Mouse (Mus musculus) neutrophil, adult 65 days (primary cell): ENCODE data around the gene Tnfaip8l2. TPM values are rescaled to one million over a fixed set of nuclear protein-coding genes. Genes with fewer than 3 reads are reported as not detected.

Experiments used
- total RNA-seq: library from RNA; stranded (reverse); gene quantifications from 2 replicates; pipeline ENCODE4 v1.2.4, GENCODE M21; 2023

Gene Tnfaip8l2
- 75.9 and 91.0 TPM in 2 replicates for total RNA-seq

GRCm38 (mm10) chr3:95141952-95142616 is at the start of gene Tnfaip8l2:
Tnfaip8l2 (minus strand) TSS chr3:95142360.

GRCm38 (mm10) chr3:95159987-95160963 is 18.1 kb upstream of the Tnfaip8l2 start, which contains the start of gene Sema6c:
Sema6c (plus strand) TSS chr3:95160457.

GRCm38 (mm10) chr3:95133680-95134101 is 8.5 kb downstream of the Tnfaip8l2 start, which contains the start of the genes Scnm1 and Lysmd1:
Scnm1 (minus strand) TSS chr3:95134011.
Lysmd1 (plus strand) TSS chr3:95134088.

GRCm38 (mm10) chr3:95124246-95124645 is 17.9 kb downstream of the Tnfaip8l2 start, which contains the start of gene Tmod4:
Tmod4 (plus strand) TSS chr3:95124476.

GRCm38 (mm10) chr3:95110911-95111726 is 31.0 kb downstream of the Tnfaip8l2 start, which contains the start of gene Vps72:
Vps72 (plus strand) TSS chr3:95111022.

GRCm38 (mm10) chr3:95106338-95107117 is 35.6 kb downstream of the Tnfaip8l2 start, which contains the start of gene Pip5k1a:
Pip5k1a (minus strand) TSS chr3:95106930.

Other genes starting within 250 kb of the Tnfaip8l2 start
- 13.6 and 15.2 TPM in 2 replicates for gene Selenbp1, start 209.3 kb downstream of the Tnfaip8l2 start, total RNA-seq
- gene Rfx5, start 188.3 kb downstream of the Tnfaip8l2 start, total RNA-seq, result 24.8 and 29.7 TPM in 2 replicates
- gene Pi4kb, start 167.6 kb downstream of the Tnfaip8l2 start, total RNA-seq, result 27.3 and 29.8 TPM in 2 replicates
- 73.8 and 95.6 TPM in 2 replicates for gene Zfp687, start 126.9 kb downstream of the Tnfaip8l2 start, total RNA-seq
- gene Psmd4, start 99.7 kb downstream of the Tnfaip8l2 start, total RNA-seq, result 83.0 and 92.4 TPM in 2 replicates
- 29.0 and 43.7 TPM in 2 replicates for gene Pip5k1a, start 35.4 kb downstream of the Tnfaip8l2 start, total RNA-seq
- gene Vps72, start 31.3 kb downstream of the Tnfaip8l2 start, total RNA-seq, result 25.3 and 27.4 TPM in 2 replicates
- 0.82 and 2.2 TPM in 2 replicates for gene Tmod4, start 17.9 kb downstream of the Tnfaip8l2 start, total RNA-seq
- 42.2 and 43.7 TPM in 2 replicates for gene Scnm1, start 8.3 kb downstream of the Tnfaip8l2 start, total RNA-seq
- 1.7 and 3.5 TPM in 2 replicates for gene Lysmd1, start 8.3 kb downstream of the Tnfaip8l2 start, total RNA-seq
- 1.2 and 1.7 TPM in 2 replicates for gene Sema6c, start 18.1 kb upstream of the Tnfaip8l2 start, total RNA-seq
- 35.0 and 43.7 TPM in 2 replicates for gene Gabpb2, start 75.6 kb upstream of the Tnfaip8l2 start, total RNA-seq
- 256 and 259 TPM in 2 replicates for gene Cdc42se1, start 86.4 kb upstream of the Tnfaip8l2 start, total RNA-seq
- 1.3 and 2.7 TPM in 2 replicates for gene Mllt11, start 89.8 kb upstream of the Tnfaip8l2 start, total RNA-seq
- gene Gm128, start 99.2 kb upstream of the Tnfaip8l2 start, total RNA-seq, result 0.27 and 0.38 TPM in 2 replicates
- not detected in 2 replicates for gene Bnipl, start 108.8 kb upstream of the Tnfaip8l2 start, total RNA-seq
- gene Mindy1, start 139.0 kb upstream of the Tnfaip8l2 start, total RNA-seq, result 188 and 238 TPM in 2 replicates
- 31.3 and 33.0 TPM in 2 replicates for gene Prune1, start 139.7 kb upstream of the Tnfaip8l2 start, total RNA-seq
- 1.5 and 1.7 TPM in 2 replicates for gene Anxa9, start 164.8 kb upstream of the Tnfaip8l2 start, total RNA-seq
- 135 and 163 TPM in 2 replicates for gene Cers2, start 172.4 kb upstream of the Tnfaip8l2 start, total RNA-seq
- 15.1 and 20.1 TPM in 2 replicates for gene Setdb1, start 214.8 kb upstream of the Tnfaip8l2 start, total RNA-seq